Mouse (Mus musculus) forebrain, embryonic 12.5 days (tissue): ENCODE data around the gene Med25. TPM values are rescaled to one million over a fixed set of nuclear protein-coding genes. Genes with fewer than 3 reads are reported as not detected.

Experiments
- ATAC-seq: fragments of 200-750 bp; cut with Nextera tagmentation; 2 replicates; pipeline ENCODE4 v1.8.0; 2017; ENCODE audit warnings: moderate TSS enrichment; ENCODE audit not compliant: low FRiP score
- H3K27ac ChIP-seq: fragments of 300-500 bp; sonication (generic); 2 replicates; pipeline ENCODE4 v1.5.1; 2016; ENCODE audit warnings: mild to moderate bottlenecking
- H3K27me3 ChIP-seq: fragments of 300-500 bp; sonication (generic); 2 replicates; pipeline ENCODE4 v1.6.1; 2016; ENCODE audit warnings: mild to moderate bottlenecking
- H3K36me3 ChIP-seq: fragments of 300-500 bp; sonication (generic); replicated peaks from 2 replicates; pipeline ENCODE4 v1.6.1; 2016; ENCODE audit warnings: mild to moderate bottlenecking
- H3K4me1 ChIP-seq: fragments of 300-500 bp; sonication (generic); 2 replicates; pipeline ENCODE4 v1.6.1; 2016
- H3K4me2 ChIP-seq: fragments of 300-500 bp; sonication (generic); 2 replicates; pipeline ENCODE4 v1.6.1; 2016; ENCODE audit warnings: mild to moderate bottlenecking, moderate library complexity
- H3K4me3 ChIP-seq: fragments of 300-500 bp; sonication (generic); replicated peaks from 2 replicates; pipeline ENCODE4 v1.5.1; 2016; ENCODE audit warnings: mild to moderate bottlenecking
- H3K9ac ChIP-seq: fragments of 300-500 bp; sonication (generic); 2 replicates; pipeline ENCODE4 v1.6.1; 2016; ENCODE audit warnings: mild to moderate bottlenecking
- H3K9me3 ChIP-seq: fragments of 300-500 bp; sonication (generic); 2 replicates; pipeline ENCODE4 v1.6.1; 2016
- WGBS: fragments of 180-500 bp; shearing (Covaris S2); methylation state at CpG from one replicate; pipeline ENCODE4 v1.1.7; 2016; 5-methylcytosine and 5-hydroxymethylcytosine counted together
- polyA plus RNA-seq: library from polyadenylated mRNA; unstranded; fragments of >200 nt; fragmentation: Nextera tagmentation; extraction: Ambion mirVana; gene quantifications from 2 replicates; pipeline ENCODE4 v1.2.1, GENCODE M21; 2016

The Med25 gene
- polyA plus RNA-seq, 1 experiment from 2014 or later, result 172 TPM

- Histone ChIP-seq H3K36me3 (peaks cover 40% of the 10 kb centered on the region), H3K4me1 (peaks cover 53% of the 10 kb centered on the region), H3K9ac (peak overlapping the region; percentile 98), H3K9me3 (no peaks in the 10 kb centered on the region), H3K4me2 (peak overlapping the region; percentile 96), H3K27ac (peak overlapping the region; percentile 100), H3K27me3 (no peaks in the 10 kb centered on the region), H3K4me3 (peak overlapping the region; percentile 76)
- 6% methylated on average over 16 of the region's 16 CpGs for WGBS
- ATAC-seq, result no peak
These were observed 24.0 kb downstream of the Med25 start for GRCm38 (mm10) chr7:44868465-44868864.

GRCm38 (mm10) chr7:44867802-44868201 is 24.7 kb downstream of the Med25 start:
- H3K27me3 ChIP-seq, result no peaks in the 10 kb centered on the region
- ATAC-seq, result no peak
- peak overlapping the region; percentile 76 for H3K4me3 ChIP-seq
- H3K9ac ChIP-seq, result peak overlapping the region; percentile 98
- H3K4me2 ChIP-seq, result peak overlapping the region; percentile 96
- H3K27ac ChIP-seq, result peak overlapping the region; percentile 100; the same call in 1 of the 2 replicates
- WGBS, result 61% methylated on average over 9 of the region's 9 CpGs
- H3K36me3 ChIP-seq, result peaks cover 46% of the 10 kb centered on the region
- peaks cover 51% of the 10 kb centered on the region for H3K4me1 ChIP-seq
- H3K9me3 ChIP-seq, result no peaks in the 10 kb centered on the region

GRCm38 (mm10) chr7:44867010-44867702 is 25.4 kb downstream of the Med25 start:
- Histone ChIP-seq H3K27me3 (no peaks in the 10 kb centered on the region), H3K9ac (peak overlapping the region; percentile 98), H3K36me3 (peaks cover 52% of the 10 kb centered on the region), H3K9me3 (no peaks in the 10 kb centered on the region), H3K27ac (0 out of 2 replicates have a peak overlapping the region, but pooled peaks have one; percentile 70), H3K4me1 (peaks cover 49% of the 10 kb centered on the region), H3K4me3 (peak overlapping the region; percentile 76), H3K4me2 (peak overlapping the region; percentile 96)
- no peak for ATAC-seq
- WGBS, result 83% methylated on average over 19 of the region's 19 CpGs

GRCm38 (mm10) chr7:44866276-44867009 is 26.1 kb downstream of the Med25 start:
- Histone ChIP-seq H3K9me3 (no peaks in the 10 kb centered on the region), H3K27me3 (no peaks in the 10 kb centered on the region), H3K36me3 (peaks cover 57% of the 10 kb centered on the region), H3K4me2 (peak overlapping the region; percentile 96), H3K27ac (peak overlapping the region; percentile 70), H3K4me1 (peaks cover 49% of the 10 kb centered on the region), H3K4me3 (peak overlapping the region; percentile 76), H3K9ac (peak overlapping the region; percentile 98)
- no peak for ATAC-seq
- WGBS, result 68% methylated on average over 15 of the region's 15 CpGs

- no peak overlapping the region for H3K4me2 ChIP-seq
- no peaks in the 10 kb centered on the region for H3K27me3 ChIP-seq
- no peak overlapping the region for H3K27ac ChIP-seq
- no peak overlapping the region; the same call in 1 of the 2 replicates for H3K4me3 ChIP-seq
- H3K4me1 ChIP-seq, result peaks cover 51% of the 10 kb centered on the region
- no peaks in the 10 kb centered on the region for H3K9me3 ChIP-seq
- ATAC-seq, result no peak
- H3K36me3 ChIP-seq, result peaks cover 60% of the 10 kb centered on the region
- WGBS, result 88% methylated on average over 24 of the region's 24 CpGs
- no peak overlapping the region for H3K9ac ChIP-seq
These were observed 27.6 kb downstream of the Med25 start for GRCm38 (mm10) chr7:44864595-44865542.

- 87% methylated on average over 11 of the region's 11 CpGs for WGBS
- H3K4me1 ChIP-seq, result peaks cover 53% of the 10 kb centered on the region
These were observed 28.5 kb downstream of the Med25 start for GRCm38 (mm10) chr7:44863982-44864494.

GRCm38 (mm10) chr7:44863210-44863609 is 29.3 kb downstream of the Med25 start:
- Histone ChIP-seq H3K4me3 (no peak overlapping the region), H3K36me3 (peaks cover 60% of the 10 kb centered on the region), H3K27me3 (no peaks in the 10 kb centered on the region), H3K27ac (no peak overlapping the region), H3K9me3 (no peaks in the 10 kb centered on the region), H3K4me1 (peaks cover 55% of the 10 kb centered on the region), H3K4me2 (no peak overlapping the region), H3K9ac (no peak overlapping the region)
- WGBS, result 88% methylated on average over 14 of the region's 14 CpGs
- ATAC-seq, result no peak

More at GRCm38 (mm10) chr7:44863982-44864494, 28.5 kb downstream of the Med25 start:
- H3K4me3 ChIP-seq, result no peak overlapping the region
- no peak overlapping the region for H3K27ac ChIP-seq
- no peak overlapping the region for H3K4me2 ChIP-seq
- no peak overlapping the region for H3K9ac ChIP-seq
- no peak for ATAC-seq
- no peaks in the 10 kb centered on the region for H3K27me3 ChIP-seq
- H3K9me3 ChIP-seq, result no peaks in the 10 kb centered on the region
- H3K36me3 ChIP-seq, result peaks cover 60% of the 10 kb centered on the region

- no peak for ATAC-seq
- H3K4me3 ChIP-seq, result no peak overlapping the region
- H3K4me2 ChIP-seq, result no peak overlapping the region
- peaks cover 60% of the 10 kb centered on the region for H3K36me3 ChIP-seq
- no peak overlapping the region for H3K27ac ChIP-seq
- no peaks in the 10 kb centered on the region for H3K27me3 ChIP-seq
- no peak overlapping the region for H3K9ac ChIP-seq
- 88% methylated on average over 8 of the region's 8 CpGs for WGBS
- H3K9me3 ChIP-seq, result no peaks in the 10 kb centered on the region
- peaks cover 55% of the 10 kb centered on the region for H3K4me1 ChIP-seq
These were observed 30.1 kb downstream of the Med25 start for GRCm38 (mm10) chr7:44862434-44862833.

GRCm38 (mm10) chr7:44861429-44861816 is 31.1 kb downstream of the Med25 start:
- 82% methylated on average over 14 of the region's 14 CpGs for WGBS
- Histone ChIP-seq H3K4me2 (no peak overlapping the region), H3K4me3 (no peak overlapping the region), H3K36me3 (peaks cover 51% of the 10 kb centered on the region), H3K27ac (peak overlapping the region; percentile 48), H3K27me3 (no peaks in the 10 kb centered on the region), H3K9ac (no peak overlapping the region), H3K4me1 (peaks cover 48% of the 10 kb centered on the region), H3K9me3 (no peaks in the 10 kb centered on the region)
- ATAC-seq, result no peak

- Histone ChIP-seq H3K9me3 (no peaks in the 10 kb centered on the region), H3K4me2 (no peak overlapping the region), H3K36me3 (peaks cover 46% of the 10 kb centered on the region), H3K9ac (no peak overlapping the region), H3K27me3 (no peaks in the 10 kb centered on the region), H3K4me1 (peaks cover 47% of the 10 kb centered on the region), H3K4me3 (no peak overlapping the region), H3K27ac (peak overlapping the region; percentile 48)
- peak; percentile 45 for ATAC-seq
- WGBS, result 58% methylated on average over 22 of the region's 22 CpGs
These were observed 31.7 kb downstream of the Med25 start for GRCm38 (mm10) chr7:44860576-44861428.

GRCm38 (mm10) chr7:44859896-44860295 is 32.6 kb downstream of the Med25 start:
- H3K4me2 ChIP-seq, result no peak overlapping the region
- WGBS, result 91% methylated on average over 11 of the region's 11 CpGs
- H3K27me3 ChIP-seq, result no peaks in the 10 kb centered on the region
- no peak overlapping the region for H3K27ac ChIP-seq
- H3K9me3 ChIP-seq, result no peaks in the 10 kb centered on the region
- H3K4me3 ChIP-seq, result no peak overlapping the region
- peaks cover 38% of the 10 kb centered on the region for H3K36me3 ChIP-seq
- H3K4me1 ChIP-seq, result peaks cover 49% of the 10 kb centered on the region
- ATAC-seq, result no peak
- no peak overlapping the region for H3K9ac ChIP-seq
